Mouse (Mus musculus): ENCODE results near the gene Dyrk1b.
A peak's percentile ranks its signal among the peaks of the same experiment; 100 is the strongest.
"Not testable (repeated sequence)": the region's sequence is repeated elsewhere in the genome, so short reads cannot be mapped to it uniquely, and the experiment has no call there.

Gene Dyrk1b

DNA sequence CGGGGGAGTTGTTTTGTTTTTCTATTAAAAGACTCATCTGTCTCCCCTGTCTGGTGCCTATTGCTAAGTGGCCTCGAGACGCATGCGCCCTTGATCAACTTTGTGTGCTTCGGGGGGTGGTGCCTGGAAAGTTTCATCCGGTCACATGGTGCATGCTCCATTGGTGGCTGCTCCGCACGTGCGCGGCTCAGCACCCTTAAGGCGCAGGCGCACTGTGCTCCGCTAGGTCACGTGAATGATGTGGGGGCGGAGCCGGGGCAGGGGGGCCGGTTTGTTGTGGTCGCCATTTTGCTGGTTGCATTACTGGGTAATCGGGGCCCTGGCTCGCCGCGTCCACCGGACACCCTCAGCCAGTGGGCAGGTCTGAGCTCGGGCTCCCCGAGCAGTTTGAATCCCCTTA, at the start of gene Dyrk1b:
TSS of gene Dyrk1b (plus strand) at position 242 of the 400 bp plus-strand sequence.
- DNase-seq (ENCODE audit: low spot score): peak; percentile 99

DNA sequence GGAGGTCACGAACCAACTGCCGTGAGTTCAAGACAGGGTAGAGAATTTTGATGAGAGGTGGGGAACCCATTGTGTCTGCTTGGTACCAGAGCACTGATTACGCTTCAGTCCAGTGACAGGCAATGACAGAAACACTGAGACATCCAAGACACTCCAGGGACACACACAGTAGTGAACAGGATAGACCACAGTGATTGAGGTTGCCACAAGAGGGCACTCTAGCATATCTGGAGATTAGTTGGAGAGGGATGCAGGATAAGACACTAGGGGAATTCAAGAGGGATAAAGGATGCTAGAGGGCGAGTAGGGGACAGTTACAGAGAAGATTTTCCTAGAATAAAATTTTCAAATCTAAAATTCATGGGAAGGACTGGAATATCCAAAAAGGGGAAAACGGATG, 41.7 kb upstream of the Dyrk1b start:
- DNase-seq (ENCODE audit: low spot score): peak; percentile 64

DNA sequence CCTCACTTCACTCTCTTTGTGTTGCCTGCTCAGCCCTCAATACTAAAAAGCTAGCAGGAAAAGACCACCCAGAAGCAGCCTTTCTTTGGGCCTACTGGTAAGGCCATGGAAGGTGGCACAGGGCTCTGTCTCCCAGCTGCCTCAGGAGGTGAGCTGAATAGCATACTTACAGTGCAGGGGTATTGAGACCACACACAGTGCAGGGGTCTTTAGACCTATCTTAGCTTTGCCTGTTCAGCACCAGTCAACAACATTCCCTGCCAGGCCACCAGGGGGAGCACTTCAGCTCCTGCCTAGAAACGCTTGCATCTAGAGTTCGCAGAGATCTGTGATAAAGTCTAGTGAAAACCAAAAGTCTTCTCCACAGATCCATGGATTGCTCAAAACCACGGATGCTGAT, 31.0 kb upstream of the Dyrk1b start:
- peak; percentile 85 for DNase-seq (ENCODE audit: low spot score)

DNA sequence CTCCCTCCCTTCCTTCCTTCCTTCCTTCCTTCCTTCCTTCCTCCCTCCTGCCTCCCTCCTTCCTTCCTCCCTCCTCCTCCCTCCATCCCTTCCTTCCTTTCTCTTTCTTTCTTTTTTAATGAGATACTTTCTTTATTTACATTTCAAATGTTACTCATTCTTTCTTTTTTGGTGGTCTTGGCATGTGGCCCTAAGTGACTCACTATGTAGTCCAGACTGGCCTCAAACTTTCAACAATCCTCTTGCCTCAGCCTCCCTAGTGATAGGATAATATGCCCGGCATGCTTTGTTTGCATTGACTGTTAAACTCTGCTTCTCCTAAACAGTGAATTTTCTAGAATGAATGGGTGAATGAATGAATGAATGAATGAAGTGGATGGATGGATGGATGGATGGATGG, 29.4 kb upstream of the Dyrk1b start:
- no peak for DNase-seq (ENCODE audit: low spot score)

DNA sequence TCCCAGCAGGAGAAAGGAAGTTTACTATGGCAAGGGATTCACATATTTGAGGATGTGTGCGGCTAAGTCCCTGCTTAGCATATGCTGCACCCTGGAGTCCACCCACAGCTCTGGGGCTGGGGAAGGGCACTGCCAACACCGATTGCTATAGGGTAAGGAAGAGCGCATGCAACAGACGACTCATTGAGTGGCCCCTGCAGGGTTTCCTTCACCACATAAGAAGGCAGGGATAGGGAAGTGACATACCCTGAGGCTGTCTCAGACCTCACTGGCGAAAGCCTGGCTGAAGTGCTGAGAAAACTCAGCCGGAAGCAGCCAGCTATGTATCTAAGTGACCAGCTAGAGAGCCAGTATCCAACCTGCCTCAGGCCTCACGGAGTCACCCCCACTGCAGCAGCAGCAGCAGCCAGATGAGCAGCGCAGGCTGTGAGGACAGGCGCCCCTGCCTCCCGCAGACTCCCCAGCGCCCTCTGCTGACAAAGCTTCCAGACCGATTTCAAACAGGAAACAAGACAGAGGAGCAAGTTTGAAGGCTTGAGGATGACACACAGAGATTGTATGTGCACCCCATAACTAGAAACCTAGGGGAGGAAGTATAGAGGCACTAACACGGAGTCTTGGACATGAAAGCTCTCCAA, 27.6 kb upstream of the Dyrk1b start:
- DNase-seq (ENCODE audit: low spot score): peak; percentile 78

DNA sequence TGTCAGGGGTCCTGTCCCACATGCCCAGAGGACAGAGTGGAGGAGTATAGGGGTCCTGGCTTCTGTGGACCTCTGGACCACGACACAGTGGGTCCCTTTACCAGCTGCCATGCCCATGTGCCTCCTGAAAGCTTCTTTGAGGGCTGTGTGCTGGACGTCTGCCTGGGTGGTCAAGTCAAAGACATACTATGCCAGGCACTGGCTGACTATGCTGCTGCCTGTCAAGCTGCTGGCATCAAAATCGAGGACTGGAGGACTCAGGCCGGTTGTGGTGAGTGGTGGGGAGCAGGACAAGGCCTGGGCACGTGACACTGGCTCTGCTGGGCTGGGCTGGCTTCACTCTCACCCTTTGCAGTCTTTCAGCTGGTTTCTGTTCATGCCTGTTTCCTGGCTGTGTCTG, 25.7 kb upstream of the Dyrk1b start:
- DNase-seq (ENCODE audit: low spot score): not testable (repeated sequence)

DNA sequence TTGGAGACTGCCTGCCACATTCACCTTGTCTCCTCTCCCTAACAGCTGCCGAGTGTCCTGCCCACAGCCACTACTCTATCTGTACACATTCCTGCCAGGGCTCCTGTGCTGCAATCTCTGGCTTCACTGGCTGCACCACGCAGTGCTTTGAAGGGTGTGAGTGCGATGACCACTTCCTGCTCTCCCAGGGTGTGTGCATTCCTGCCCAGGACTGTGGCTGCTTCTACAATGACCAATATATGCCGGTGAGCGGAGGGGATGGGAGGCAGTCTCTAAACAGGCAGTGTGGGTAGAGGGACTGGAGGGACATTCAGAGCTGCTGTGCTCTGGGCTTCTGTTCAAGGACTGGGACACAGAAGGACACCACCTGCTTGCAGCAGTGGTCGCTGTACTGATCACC, 20.0 kb upstream of the Dyrk1b start:
- no peak for DNase-seq (ENCODE audit: low spot score)

DNA sequence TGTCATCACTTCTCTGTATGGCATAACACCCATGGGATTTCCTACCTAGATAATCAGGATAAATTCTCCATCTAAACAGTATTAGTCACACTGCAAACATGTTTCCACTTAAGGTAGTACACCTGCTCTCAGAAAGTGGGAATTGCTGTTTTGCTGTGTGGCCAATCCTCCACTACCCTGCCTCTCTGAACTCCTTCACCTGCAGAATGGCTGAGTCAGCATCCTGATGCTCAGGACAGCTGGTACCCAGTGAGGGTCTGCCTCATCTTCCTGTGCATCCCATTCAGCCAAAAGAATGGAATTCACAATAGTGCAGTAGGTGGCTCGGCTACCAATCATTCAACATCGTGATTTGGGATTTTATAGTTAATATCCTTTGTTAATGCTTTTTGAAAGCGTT, 19.4 kb upstream of the Dyrk1b start:
- no peak for DNase-seq (ENCODE audit: low spot score)

DNA sequence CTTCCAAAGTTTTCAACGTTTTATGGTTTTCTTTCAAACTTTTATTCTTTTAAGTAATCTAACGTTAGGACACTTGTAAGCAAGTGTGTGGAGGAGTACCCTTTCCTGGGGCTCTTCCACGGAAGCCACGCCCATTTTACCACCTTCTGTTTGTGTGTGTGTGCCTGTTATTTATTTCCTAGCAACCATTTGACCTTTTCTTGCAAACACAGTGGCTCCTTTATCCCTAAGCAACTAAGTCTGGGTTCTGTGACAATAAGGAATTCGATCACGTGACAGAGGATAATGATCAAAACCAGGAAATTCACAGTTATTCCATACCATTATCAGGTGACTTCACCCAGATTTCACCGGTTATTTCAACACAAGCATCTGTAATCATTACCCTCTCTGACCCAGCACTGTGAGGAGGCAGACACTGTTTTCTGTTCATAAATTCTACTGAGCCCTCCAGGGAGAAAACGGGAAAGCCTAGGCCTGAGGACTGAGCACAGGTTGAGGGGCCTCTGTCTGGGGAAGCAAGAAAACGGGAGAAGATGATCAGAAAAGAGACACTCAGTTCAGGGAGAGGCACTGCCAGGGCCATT, 18.0 kb upstream of the Dyrk1b start:
- DNase-seq (ENCODE audit: low spot score): no peak

DNA sequence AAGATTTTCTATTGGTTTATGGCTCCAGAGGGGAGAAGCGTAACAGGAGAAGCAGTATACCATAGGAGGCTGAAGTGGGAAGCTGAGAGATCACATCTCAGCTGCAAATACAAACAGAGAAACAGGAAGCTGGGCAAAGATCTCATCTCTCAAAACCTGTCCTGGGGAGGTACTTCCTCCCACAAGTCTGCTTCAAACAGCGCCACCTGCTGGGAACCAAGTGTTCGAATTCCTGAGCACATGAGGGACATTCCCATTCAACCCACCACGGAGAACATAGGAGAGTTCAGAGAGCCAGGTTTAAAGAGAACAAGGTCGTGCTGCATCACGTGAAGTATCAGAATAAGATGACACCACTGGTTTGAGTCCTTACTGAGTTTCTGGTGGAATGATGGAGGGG, 13.9 kb upstream of the Dyrk1b start:
- DNase-seq (ENCODE audit: low spot score): no peak

DNA sequence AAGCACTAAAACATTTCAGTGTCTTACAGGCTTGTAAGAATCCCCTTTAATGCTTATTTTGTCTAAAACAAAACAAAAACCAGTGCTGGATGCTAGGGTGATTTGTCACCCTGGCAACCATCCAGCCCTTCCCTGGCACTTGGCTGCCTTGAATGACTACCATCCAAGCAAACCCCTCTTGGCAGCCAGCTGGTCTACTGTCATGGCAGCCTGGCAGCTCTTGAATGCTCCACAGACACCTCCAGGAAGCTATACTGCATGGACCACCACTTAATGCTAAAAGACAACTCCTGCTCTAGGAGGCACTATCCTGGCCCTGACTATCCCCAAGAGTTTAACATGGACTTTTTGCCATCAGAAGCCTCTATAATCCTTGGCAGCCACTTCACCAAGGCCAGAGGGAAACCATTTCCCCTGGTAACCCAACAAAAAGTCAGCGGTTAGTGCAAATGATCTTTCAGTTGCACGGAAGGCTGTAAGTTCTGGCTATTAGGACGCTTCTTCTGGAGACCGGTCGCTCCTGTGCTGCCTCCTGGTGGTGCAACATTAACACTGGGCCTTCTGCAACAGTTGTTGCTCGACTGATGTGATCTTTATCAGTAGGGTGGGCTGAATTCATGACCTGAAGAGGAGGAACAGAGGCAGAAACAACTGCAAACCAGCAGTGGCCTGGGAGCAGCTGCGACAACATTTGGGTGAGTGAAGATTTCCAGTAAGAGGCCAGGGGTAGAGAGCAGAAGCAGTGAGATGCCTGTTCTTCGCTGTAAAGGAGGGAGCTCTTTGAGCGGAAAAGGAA, 10.8 kb upstream of the Dyrk1b start:
- DNase-seq (ENCODE audit: low spot score): peak; percentile 86

DNA sequence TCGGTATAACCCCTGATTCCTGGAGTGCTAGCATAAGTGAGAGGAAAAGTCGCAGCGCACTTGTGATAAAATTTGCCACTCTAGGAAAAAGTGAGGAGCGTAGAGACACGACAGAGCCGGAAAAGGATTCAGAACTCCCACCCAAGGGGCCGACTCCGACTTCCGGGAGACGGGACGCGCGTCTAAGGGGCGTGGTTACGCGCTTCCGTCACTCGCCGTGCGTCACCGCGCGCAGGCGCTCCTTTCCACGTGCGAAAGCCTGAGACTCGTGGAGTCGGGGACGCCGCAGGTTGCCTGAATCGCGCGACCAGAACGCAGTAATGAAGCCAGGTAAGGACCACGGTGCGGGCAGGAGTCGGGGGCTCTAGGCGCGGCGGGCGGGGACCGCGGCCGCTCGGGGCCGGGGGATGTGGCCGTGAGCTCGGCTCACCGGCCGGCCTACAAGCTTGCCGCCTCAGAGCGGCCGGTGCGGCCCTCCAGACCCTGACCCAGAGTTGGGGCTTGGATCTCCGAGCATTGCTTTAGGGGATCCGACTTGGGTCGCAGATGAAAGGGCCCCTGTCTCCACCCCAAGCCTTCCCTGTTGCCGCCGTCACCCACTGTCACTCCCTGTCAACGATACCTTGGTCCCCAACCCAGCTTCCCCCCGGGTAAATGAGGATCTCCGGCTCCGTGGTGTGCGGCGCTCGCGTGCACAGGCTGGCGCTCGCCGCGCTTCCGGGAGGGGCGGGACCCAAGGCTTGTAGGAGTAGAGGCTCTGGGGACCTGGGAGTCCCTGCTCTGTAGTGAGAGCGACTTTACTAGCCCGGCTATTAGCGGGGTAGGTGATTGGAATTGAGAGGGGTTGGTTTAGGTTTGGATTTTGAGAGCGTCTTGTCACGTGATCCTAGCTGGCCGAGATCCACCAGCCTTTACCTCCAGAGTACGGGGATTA, 9.5 kb upstream of the Dyrk1b start, which contains the start of gene Fbl:
TSS of gene Fbl (plus strand) at position 222 of the 934 bp plus-strand sequence.
- DNase-seq (ENCODE audit: low spot score): peak; percentile 93

DNA sequence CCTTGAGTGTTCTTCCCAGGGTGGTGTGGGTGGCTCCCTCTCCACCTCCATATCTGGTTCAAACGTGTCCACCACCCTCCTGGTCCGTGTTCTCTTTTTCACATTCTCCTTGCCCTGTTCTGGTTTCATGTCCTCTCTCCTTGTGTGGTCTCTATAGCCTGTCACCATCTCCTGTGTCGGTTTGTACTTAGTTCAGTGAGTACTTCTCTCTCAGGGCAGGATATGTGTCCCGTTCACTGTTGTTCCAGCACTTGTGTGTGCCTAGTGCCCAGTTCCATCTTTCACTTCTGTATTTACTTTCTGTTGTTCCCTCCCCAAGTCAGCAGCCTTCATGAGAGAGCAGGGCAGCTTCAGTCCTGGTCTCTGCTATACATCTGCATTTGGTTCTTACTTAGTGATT, 3.9 kb upstream of the Dyrk1b start:
- no peak for DNase-seq (ENCODE audit: low spot score)

DNA sequence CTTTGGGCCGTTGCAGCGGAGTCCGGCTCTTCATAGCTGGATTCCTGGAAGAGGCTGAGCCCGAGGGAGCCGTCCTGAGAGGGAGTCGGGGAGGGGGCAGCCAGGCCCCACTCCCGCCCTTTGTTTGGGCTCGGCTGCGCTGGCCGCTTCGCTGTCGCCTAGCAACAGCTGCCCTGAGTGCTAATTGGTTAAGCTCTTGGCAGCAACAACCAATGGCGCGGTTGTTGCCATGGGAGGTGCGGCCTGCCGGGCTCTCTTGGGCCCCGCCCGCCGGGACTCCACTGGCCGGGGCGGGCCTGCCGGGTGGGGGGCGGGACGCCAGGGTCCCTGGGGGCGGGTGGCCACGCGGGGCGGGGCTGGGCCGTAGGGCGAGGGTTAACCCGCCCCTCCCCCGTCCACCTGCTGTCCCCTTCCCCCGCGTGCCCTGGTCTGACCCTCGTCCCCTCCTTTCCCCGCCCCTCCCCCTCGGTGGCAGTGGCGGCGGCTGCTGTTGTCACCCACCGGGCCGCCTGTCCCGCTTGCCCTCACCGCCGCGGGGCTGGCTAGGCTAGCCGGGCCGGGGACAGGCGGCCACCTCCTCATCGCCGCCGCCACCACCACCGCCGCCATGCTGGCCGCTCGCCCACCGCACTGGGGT, 590 bp downstream of the Dyrk1b start:
- DNase-seq (ENCODE audit: low spot score): peak; percentile 94

DNA sequence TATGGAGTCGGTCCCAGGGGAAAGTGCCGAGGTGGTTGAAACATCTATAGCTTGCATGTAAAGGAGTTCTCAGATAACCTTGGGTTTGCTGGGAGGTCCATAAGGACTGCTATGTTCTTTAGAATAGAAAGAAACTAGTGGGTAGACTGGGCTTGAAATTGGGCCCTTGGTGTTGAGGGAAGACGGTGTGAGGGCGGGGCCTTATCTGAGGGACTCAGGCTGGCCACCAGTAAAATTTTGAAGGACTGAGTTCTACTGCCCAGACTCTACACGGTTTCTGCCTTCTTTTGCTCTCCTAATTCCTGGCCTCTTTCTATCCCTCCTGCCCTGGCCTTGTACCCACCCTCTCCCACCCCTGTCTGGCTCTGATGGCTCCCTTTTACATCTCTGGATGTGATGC, 1.6 kb downstream of the Dyrk1b start:
- DNase-seq (ENCODE audit: low spot score): no peak

DNA sequence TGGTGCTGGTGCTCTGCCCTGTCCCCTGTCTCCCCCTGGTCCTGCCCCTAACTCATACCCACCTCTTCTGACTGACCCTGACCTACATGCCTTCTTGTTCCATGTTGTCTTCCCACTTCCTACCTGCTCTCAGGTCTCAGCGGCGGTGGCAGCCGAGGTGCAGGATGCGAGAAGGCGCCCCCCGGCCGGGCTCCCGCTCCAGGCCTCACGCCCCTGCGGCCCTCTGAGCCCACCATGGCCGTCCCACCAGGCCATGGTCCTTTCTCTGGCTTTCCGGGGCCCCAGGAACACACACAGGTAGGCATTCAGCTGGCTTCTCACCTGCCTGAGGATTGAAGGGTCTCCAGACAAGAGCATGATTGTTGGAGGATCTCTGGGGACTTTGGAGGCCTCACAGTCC, 2.1 kb downstream of the Dyrk1b start:
- no peak for DNase-seq (ENCODE audit: low spot score)

DNA sequence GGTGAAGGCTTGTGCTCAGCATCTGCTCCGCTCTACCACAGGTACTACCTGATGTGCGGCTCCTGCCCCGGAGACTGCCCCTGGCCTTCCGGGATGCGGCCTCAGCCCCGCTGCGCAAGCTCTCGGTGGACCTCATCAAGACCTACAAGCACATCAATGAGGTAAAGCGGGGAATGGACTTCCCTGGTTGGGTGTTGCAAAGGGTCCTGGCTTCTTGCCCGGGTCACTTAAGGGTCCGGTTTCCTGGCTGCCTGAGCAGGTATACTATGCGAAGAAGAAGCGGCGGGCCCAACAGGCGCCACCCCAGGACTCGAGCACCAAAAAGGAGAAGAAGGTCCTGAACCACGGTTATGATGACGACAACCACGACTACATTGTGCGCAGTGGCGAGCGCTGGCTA, 3.1 kb downstream of the Dyrk1b start:
- no peak for DNase-seq (ENCODE audit: low spot score)

DNA sequence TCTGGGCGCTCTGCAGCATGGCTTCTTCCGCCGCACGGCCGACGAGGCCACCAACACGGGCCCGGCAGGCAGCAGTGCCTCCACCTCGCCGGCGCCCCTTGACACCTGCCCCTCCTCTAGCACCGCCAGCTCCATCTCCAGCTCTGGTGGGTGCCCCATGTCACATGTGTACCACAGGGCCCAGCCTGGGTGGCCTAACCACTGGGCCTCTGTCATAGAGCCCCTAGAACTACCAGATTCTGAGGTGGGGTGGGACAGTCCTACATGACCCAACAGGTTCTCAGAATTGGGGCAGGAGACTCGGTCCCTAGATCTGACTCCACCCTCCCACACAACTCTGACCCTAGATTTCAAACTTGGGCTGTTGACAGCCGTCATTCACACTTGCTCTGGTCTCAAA, 6.6 kb downstream of the Dyrk1b start:
- DNase-seq (ENCODE audit: low spot score): no peak

DNA sequence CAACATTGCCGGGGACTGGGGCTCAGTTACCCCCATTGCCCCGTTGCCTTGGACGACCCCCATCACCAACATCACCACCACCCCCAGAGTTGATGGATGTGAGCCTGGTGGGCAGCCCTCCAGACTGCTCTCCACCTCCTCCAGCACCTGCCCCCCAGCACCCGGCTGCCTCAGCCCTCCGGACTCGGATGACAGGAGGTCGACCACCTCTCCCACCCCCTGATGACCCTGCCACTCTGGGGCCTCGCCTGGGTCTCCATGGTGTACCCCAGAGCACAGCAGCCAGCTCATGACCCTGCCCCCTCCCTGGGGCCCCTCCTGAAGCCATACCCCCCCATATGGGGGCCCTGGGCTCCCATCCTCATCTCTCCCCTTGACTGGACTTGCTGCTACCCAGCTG, 7.4 kb downstream of the Dyrk1b start:
- DNase-seq (ENCODE audit: low spot score): no peak

DNA sequence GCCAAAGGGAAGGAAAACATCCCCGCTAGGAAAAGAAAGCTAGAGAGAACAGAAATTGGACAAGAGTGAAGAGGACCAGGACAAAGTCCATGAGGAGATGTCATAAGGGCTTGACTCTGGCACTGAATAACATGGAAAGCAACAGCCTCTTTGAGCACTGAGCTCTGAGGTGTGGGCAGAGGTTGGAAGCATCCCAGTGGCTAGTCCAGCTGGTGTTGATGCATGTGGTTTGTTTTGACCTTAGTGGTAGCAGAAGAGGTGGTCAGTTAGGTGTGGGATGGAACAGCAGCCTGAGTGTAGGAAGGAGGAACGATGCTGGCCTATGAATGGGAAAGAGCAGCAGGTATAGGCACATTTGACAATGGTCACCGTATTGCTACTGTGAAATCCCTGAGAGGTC, 12.2 kb downstream of the Dyrk1b start:
- no peak for DNase-seq (ENCODE audit: low spot score)

DNA sequence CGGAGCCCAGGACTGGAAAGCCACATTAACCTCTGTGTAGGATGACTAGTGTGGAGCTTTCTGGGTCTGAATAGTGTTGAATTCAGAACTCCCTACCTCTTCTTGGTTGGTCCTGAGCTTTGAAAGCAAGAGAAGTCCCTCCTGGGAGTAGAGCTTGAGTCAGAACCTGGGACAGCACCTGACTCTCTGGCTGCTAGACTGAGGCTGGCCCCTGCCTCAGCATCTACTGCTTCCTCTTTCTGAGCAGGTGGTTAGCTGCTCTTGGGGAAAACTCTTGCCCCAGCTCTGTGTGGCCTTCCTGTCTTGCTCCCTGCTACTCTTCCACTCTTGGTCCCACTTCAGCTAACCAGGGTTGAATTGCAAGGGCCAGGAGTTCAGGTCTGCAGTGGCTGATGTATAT, 12.6 kb downstream of the Dyrk1b start:
- DNase-seq (ENCODE audit: low spot score): no peak
